Mouse (Mus musculus) E14TG2a.4 (cell line): ENCODE results near the gene Nedd4.

Source experiments
- CTCF ChIP-seq: conservative IDR thresholded peaks from 2 replicates; pipeline ENCODE4 v1.5.1; 2014; ENCODE audit warnings: low read length
- POU5F1 ChIP-seq: IDR thresholded peaks from 2 replicates; pipeline ENCODE4 v1.6.1; 2014; ENCODE audit warnings: low read length, borderline replicate concordance

GRCm38 (mm10) chr9:72632198-72632597 is 29.9 kb upstream of the Nedd4 start:
- TF ChIP-seq CTCF (no peak), POU5F1 (no peak)
